Mouse (Mus musculus) retina, adult 2 months (tissue): ENCODE measurements around the gene Tufm.
A peak's percentile ranks its signal among the peaks of the same experiment; 100 is the strongest.
"Not testable (repeated sequence)": the region's sequence is repeated elsewhere in the genome, so short reads cannot be mapped to it uniquely, and the experiment has no call there.

Source experiments
- DNase-seq: peaks from one replicate; pipeline ENCODE4 v3.0.0-alpha.2; 2012; ENCODE audit warnings: low read depth, low spot score

Gene Tufm

GRCm38 (mm10) chr7:126465246-126466030 lies 21.7 kb upstream of the Tufm start:
- DNase-seq = no peak

GRCm38 (mm10) chr7:126466116-126466515 lies 21.0 kb upstream of the Tufm start:
- DNase-seq = no peak

GRCm38 (mm10) chr7:126466707-126467106 lies 20.5 kb upstream of the Tufm start:
- no peak for DNase-seq

GRCm38 (mm10) chr7:126467271-126467670 lies 19.9 kb upstream of the Tufm start:
- DNase-seq = no peak

- DNase-seq = no peak
These were observed 19.1 kb upstream of the Tufm start for GRCm38 (mm10) chr7:126467834-126468627.

- no peak for DNase-seq
These were observed 17.1 kb upstream of the Tufm start for GRCm38 (mm10) chr7:126470077-126470476.

- no peak for DNase-seq
These were observed 15.8 kb upstream of the Tufm start for GRCm38 (mm10) chr7:126471361-126471760.

- DNase-seq = no peak
These were observed 15.3 kb upstream of the Tufm start for GRCm38 (mm10) chr7:126471853-126472252.

GRCm38 (mm10) chr7:126472306-126472705 lies 14.9 kb upstream of the Tufm start:
- DNase-seq = no peak

GRCm38 (mm10) chr7:126472713-126473112 lies 14.4 kb upstream of the Tufm start:
- DNase-seq = no peak

GRCm38 (mm10) chr7:126473470-126474086 lies 13.6 kb upstream of the Tufm start:
- no peak for DNase-seq

- no peak for DNase-seq
These were observed 12.6 kb upstream of the Tufm start for GRCm38 (mm10) chr7:126474486-126474955.

- DNase-seq = peak; percentile 91
These were observed 12.1 kb upstream of the Tufm start, which contains the start of gene Sh2b1 for GRCm38 (mm10) chr7:126474993-126475581. Sh2b1 (minus strand) TSS chr7:126475424.

- no peak for DNase-seq
These were observed 5.5 kb upstream of the Tufm start for GRCm38 (mm10) chr7:126481699-126482098.

GRCm38 (mm10) chr7:126482392-126482871 lies 4.7 kb upstream of the Tufm start:
- DNase-seq = no peak

- DNase-seq = not testable (repeated sequence)
These were observed 640 bp downstream of the Tufm start for GRCm38 (mm10) chr7:126487617-126488385.

- no peak for DNase-seq
These were observed 3.8 kb downstream of the Tufm start for GRCm38 (mm10) chr7:126491005-126491404.

GRCm38 (mm10) chr7:126491973-126492372 lies 4.8 kb downstream of the Tufm start:
- DNase-seq = no peak

- no peak for DNase-seq
These were observed 7.0 kb downstream of the Tufm start for GRCm38 (mm10) chr7:126494120-126494519.

GRCm38 (mm10) chr7:126496475-126496874 lies 9.3 kb downstream of the Tufm start:
- DNase-seq = no peak

- DNase-seq = no peak
These were observed 10.8 kb downstream of the Tufm start for GRCm38 (mm10) chr7:126497966-126498365.
